Mouse (Mus musculus) liver, postnatal 0 days (tissue): ENCODE data around the gene Klk13. TPM values are rescaled to one million over a fixed set of nuclear protein-coding genes. Genes with fewer than 3 reads are reported as not detected.
"Not testable (repeated sequence)": the region's sequence is repeated elsewhere in the genome, so short reads cannot be mapped to it uniquely, and the experiment has no call there.

Experiments used
- ATAC-seq: fragments of 200-750 bp; cut with Nextera tagmentation; 2 replicates; pipeline ENCODE4 v1.8.0; 2017; ENCODE audit warnings: mild to moderate bottlenecking, moderate library complexity
- DNase-seq: peaks from one replicate; pipeline ENCODE4 v3.0.0-alpha.2; 2016
- H3K27ac ChIP-seq: fragments of 300-500 bp; sonication (generic); 2 replicates; pipeline ENCODE4 v1.5.1; 2014; ENCODE audit warnings: antibody characterized with exemption, moderate library complexity, mild to moderate bottlenecking, low read depth
- H3K27me3 ChIP-seq: fragments of 300-500 bp; sonication (generic); 2 replicates; pipeline ENCODE4 v1.6.1; 2014; ENCODE audit warnings: low read length, control low read depth, mixed read lengths; ENCODE audit not compliant: insufficient read depth
- H3K36me3 ChIP-seq: fragments of 300-500 bp; sonication (generic); replicated peaks from 2 replicates; pipeline ENCODE4 v1.6.1; 2014; ENCODE audit warnings: mild to moderate bottlenecking, control low read depth, low read length, moderate library complexity, mixed read lengths; ENCODE audit not compliant: insufficient read depth
- H3K4me1 ChIP-seq: fragments of 300-500 bp; sonication (generic); 2 replicates; pipeline ENCODE4 v1.6.1; 2014; ENCODE audit warnings: antibody characterized with exemption, mild to moderate bottlenecking, control low read depth; ENCODE audit not compliant: insufficient read depth
- H3K4me2 ChIP-seq: fragments of 300-500 bp; sonication (generic); 2 replicates; pipeline ENCODE4 v1.6.1; 2014; ENCODE audit warnings: low read depth, mild to moderate bottlenecking, low read length, moderate library complexity, mixed read lengths
- H3K4me3 ChIP-seq: fragments of 300-500 bp; sonication (generic); 2 replicates; pipeline ENCODE4 v1.5.1; 2014; ENCODE audit warnings: low read depth, low read length
- H3K9ac ChIP-seq: fragments of 300-500 bp; sonication (generic); replicated peaks from 2 replicates; pipeline ENCODE4 v1.6.1; 2014; ENCODE audit warnings: mild to moderate bottlenecking, moderate library complexity
- H3K9me3 ChIP-seq: fragments of 300-500 bp; sonication (generic); 2 replicates; pipeline ENCODE4 v1.6.1; 2016; ENCODE audit warnings: mild to moderate bottlenecking, control low read depth, low read length, mixed read lengths
- CTCF ChIP-seq: sonication (generic); IDR thresholded peaks from 2 replicates; pipeline ENCODE4 v1.5.1; 2016; ENCODE audit warnings: antibody characterized with exemption, low read depth
- EP300 ChIP-seq: IDR thresholded peaks from 2 replicates; pipeline ENCODE4 v1.6.1; 2016; ENCODE audit warnings: antibody characterized with exemption, low read depth, mild to moderate bottlenecking
- WGBS: fragments of 180-500 bp; shearing (Covaris S2); extraction: QIAGEN DNeasy Blood & Tissue Kit; methylation state at CpG from one replicate; pipeline ENCODE4 v1.1.7; 2014; ENCODE audit not compliant: insufficient replicate concordance; 5-methylcytosine and 5-hydroxymethylcytosine counted together
- polyA plus RNA-seq: library from polyadenylated mRNA; unstranded; fragments of >200 nt; fragmentation: Nextera tagmentation; extraction: Ambion mirVana; gene quantifications from 2 replicates; pipeline ENCODE4 v1.2.1, GENCODE M21; 2015

The Klk13 gene
- polyA plus RNA-seq, 1 experiment from 2014 or later, result not detected

GRCm38 (mm10) chr7:43672581-43673260, 39.6 kb upstream of the Klk13 start:
- TF ChIP-seq CTCF (no peak), EP300 (no peak)
- H3K27ac ChIP-seq, result no peak overlapping the region
- WGBS, result 17% methylated on average over 10 of the region's 10 CpGs

DNA sequence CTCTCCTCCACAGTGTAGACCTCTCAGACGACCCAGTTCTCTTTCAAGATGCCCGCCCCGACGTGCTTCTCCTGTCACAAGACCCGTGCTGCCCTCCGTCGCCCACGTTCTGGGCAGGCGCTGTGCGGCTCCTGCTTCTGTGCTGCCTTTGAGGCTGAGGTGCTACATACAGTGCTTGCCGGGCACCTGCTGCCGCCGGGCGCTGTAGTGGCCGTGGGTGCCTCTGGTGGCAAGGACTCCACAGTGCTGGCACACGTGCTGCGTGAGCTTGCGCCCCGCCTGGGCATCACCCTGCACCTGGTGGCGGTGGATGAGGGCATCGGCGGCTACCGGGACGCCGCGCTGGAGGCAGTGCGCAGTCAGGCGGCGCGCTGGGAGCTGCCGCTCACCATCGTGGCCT, 37.3 kb upstream of the Klk13 start:
- H3K27ac ChIP-seq, result no peak overlapping the region
- no peak overlapping the region for H3K4me2 ChIP-seq
- peaks cover 11% of the 10 kb centered on the region for H3K4me1 ChIP-seq
- ATAC-seq (no peak), DNase-seq (no peak)
- H3K36me3 ChIP-seq, result peaks cover 24% of the 10 kb centered on the region
- TF ChIP-seq EP300 (no peak), CTCF (no peak)
- no peaks in the 10 kb centered on the region for H3K27me3 ChIP-seq
- no peak overlapping the region for H3K4me3 ChIP-seq
- WGBS, result 91% methylated on average over 32 of the region's 32 CpGs
- no peak overlapping the region for H3K9ac ChIP-seq
- H3K9me3 ChIP-seq, result no peaks in the 10 kb centered on the region

More at GRCm38 (mm10) chr7:43672581-43673260, 39.6 kb upstream of the Klk13 start:
- H3K27me3 ChIP-seq, result no peaks in the 10 kb centered on the region
- ATAC-seq, result no peak
- peaks cover 24% of the 10 kb centered on the region for H3K36me3 ChIP-seq
- no peak for DNase-seq
- peak overlapping the region; percentile 67 for H3K9ac ChIP-seq
- H3K4me3 ChIP-seq, result peak overlapping the region; percentile 66
- peaks cover 11% of the 10 kb centered on the region for H3K4me1 ChIP-seq
- peak overlapping the region; percentile 74 for H3K4me2 ChIP-seq
- H3K9me3 ChIP-seq, result no peaks in the 10 kb centered on the region

- H3K27me3 ChIP-seq, result no peaks in the 10 kb centered on the region
- TF ChIP-seq EP300, result no peak
- TF ChIP-seq CTCF, result peak; percentile 66
- H3K4me1 ChIP-seq, result no peaks in the 10 kb centered on the region
- no peak overlapping the region for H3K4me2 ChIP-seq
- no peak overlapping the region for H3K27ac ChIP-seq
- ATAC-seq (no peak), DNase-seq (peak; percentile 58)
- peaks cover 24% of the 10 kb centered on the region for H3K36me3 ChIP-seq
- H3K9ac ChIP-seq, result no peak overlapping the region
- H3K9me3 ChIP-seq, result no peaks in the 10 kb centered on the region
- no peak overlapping the region for H3K4me3 ChIP-seq
These were observed 33.9 kb upstream of the Klk13 start for GRCm38 (mm10) chr7:43678517-43678916.

DNA sequence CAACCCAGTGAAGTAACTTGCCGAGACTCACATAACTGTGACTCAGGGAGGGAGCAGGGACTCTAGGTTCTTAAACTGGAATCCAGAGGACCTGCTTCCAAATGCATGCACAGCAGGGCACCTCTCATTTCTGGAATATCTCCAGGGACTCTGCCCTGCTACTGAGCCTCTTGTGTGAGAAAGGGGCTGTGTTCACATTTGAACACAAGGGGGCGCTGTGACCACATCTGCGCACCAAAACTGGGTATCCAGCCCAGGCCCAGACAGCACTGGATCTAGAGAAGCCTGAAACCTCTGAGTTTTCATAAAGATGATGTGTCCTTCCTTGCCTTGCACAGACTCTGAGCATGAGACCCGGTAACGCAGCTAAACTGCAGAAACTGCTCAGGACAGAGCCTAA, 31.4 kb upstream of the Klk13 start:
- Histone ChIP-seq H3K4me3 (no peak overlapping the region), H3K9ac (no peak overlapping the region), H3K9me3 (no peaks in the 10 kb centered on the region), H3K27ac (no peak overlapping the region), H3K36me3 (peaks cover 16% of the 10 kb centered on the region), H3K4me2 (no peak overlapping the region), H3K27me3 (no peaks in the 10 kb centered on the region), H3K4me1 (no peaks in the 10 kb centered on the region)
- DNase-seq, result peak; percentile 70
- WGBS, result 20% methylated on average over 5 of the region's 5 CpGs
- no peak for TF ChIP-seq EP300
- peak; percentile 86 for TF ChIP-seq CTCF
- ATAC-seq, result peak; percentile 38; the same call in 1 of the 2 replicates

GRCm38 (mm10) chr7:43682511-43682910, 29.9 kb upstream of the Klk13 start:
- H3K4me3 ChIP-seq, H3K27me3 ChIP-seq, H3K4me1 ChIP-seq, H3K4me2 ChIP-seq, ATAC-seq, DNase-seq, H3K9me3 ChIP-seq, H3K27ac ChIP-seq, H3K9ac ChIP-seq, H3K36me3 ChIP-seq: not testable (repeated sequence)
- 14% methylated on average over 1 of the region's 1 CpGs for WGBS
- TF ChIP-seq CTCF, result peak; percentile 38

GRCm38 (mm10) chr7:43685088-43685487, 27.3 kb upstream of the Klk13 start:
- H3K9me3 ChIP-seq, result no peaks in the 10 kb centered on the region
- WGBS, result 33% methylated on average over 7 of the region's 7 CpGs
- H3K27me3 ChIP-seq, result no peaks in the 10 kb centered on the region
- no peak overlapping the region for H3K9ac ChIP-seq
- no peak overlapping the region for H3K4me2 ChIP-seq
- DNase-seq (no peak), ATAC-seq (no peak)
- H3K4me3 ChIP-seq, result no peak overlapping the region
- no peaks in the 10 kb centered on the region for H3K4me1 ChIP-seq
- H3K36me3 ChIP-seq, result no peaks in the 10 kb centered on the region
- no peak overlapping the region for H3K27ac ChIP-seq
- TF ChIP-seq EP300 (no peak), CTCF (no peak)

DNA sequence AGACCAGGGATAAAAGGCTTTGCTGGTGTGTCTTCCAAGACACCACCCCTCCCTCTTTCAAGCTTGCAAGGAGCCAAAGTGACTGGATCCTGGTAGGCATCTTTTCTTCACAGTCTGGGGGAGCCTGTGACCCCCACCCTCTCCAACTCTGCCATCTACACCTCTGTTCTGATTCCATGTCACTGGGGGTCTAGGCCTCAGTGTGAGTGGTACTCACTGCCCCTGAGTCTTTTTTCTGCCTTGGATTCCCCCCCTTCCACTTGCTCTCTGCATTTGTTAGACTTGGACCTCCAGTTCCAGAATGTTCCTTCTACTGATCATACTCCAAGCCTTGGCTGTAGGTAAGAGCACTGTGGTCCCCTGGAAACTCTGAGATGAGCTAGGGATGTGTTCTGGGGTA, 22.2 kb upstream of the Klk13 start, which contains the start of gene Klk14:
Gene Klk14, plus strand, starts transcription at position 301 of the 400 bp plus-strand sequence.
- H3K4me2 ChIP-seq, result no peak within 1 kb of the TSS
- H3K27ac ChIP-seq, result no peak within 1 kb of the TSS
- TF ChIP-seq CTCF (no peak), EP300 (no peak)
- no peak within 1 kb of the TSS for H3K9ac ChIP-seq
- no peak for DNase-seq
- H3K9me3 ChIP-seq, result no peaks in the 10 kb centered on the region
- no peak within 1 kb of the TSS for H3K4me3 ChIP-seq
- no peaks in the 10 kb centered on the region for H3K36me3 ChIP-seq
- no peaks in the 10 kb centered on the region for H3K27me3 ChIP-seq
- H3K4me1 ChIP-seq, result no peaks in the 10 kb centered on the region
- ATAC-seq, result no peak
